Mouse (Mus musculus): ENCODE results near the gene Klra2. TPM values are rescaled to one million over a fixed set of nuclear protein-coding genes. Genes with fewer than 3 reads are reported as not detected.

Gene Klra2
- 0.37 TPM for total RNA-seq (2023)

GRCm38 (mm10) chr6:131247206-131247605 is at the start of gene Klra2:
Gene Klra2 (minus strand): TSS chr6:131247362.

DNA sequence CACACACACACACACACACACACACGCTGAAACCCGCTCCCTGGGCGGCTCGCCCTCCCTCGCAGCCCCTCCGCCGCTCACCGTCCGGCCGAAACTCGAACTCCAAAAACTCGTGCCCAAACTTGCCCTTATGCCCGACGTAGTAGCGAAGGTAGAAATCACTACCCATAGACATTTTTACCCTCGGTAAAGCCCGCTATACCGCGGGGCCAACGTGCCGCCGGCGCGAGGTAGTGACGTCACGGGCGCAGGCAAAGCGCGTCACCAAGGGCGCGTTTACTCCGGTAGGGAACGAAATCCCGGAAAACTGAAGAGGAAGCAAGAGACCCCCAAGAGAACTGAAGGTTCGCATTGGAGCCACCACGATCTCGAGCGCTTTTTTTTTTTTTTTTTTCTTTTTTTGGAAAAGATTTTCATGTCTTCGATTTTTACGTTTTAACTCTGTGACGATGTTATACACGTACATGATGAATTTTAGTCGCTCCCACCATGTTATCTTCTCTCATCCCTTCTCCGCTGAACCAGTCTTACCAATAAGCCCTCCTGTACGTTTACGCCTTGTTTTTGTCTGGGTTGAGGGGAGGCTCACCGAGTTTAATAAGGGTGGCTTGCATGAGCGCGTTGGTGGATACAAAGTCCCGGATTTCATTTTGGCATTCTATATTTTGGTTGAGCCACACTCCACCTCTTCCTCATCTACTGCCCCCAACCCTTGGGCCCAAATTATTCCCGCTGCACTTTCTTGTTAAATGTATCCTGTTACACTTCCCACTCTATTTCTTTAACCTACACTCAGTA is 46.0 kb upstream of the Klra2 start, which contains the start of gene Magohb:
Gene Magohb, minus strand, starts transcription at position 254 of the 798 bp plus-strand sequence.

Other genes starting within 250 kb of the Klra2 start
- gene Magohb, start 45.9 kb upstream of the Klra2 start, total RNA-seq (2023), result 14.4 TPM
- gene Styk1, start 106.2 kb upstream of the Klra2 start, total RNA-seq (2023), result not detected
- gene Ybx3, start 141.1 kb upstream of the Klra2 start, total RNA-seq (2023), result 24.8 TPM
- gene 5430401F13Rik, start 239.0 kb upstream of the Klra2 start, total RNA-seq (2023), result not detected
- gene Gm6619, start 239.0 kb upstream of the Klra2 start, total RNA-seq (2023), result not detected

Data from CD8-positive naive resting alpha-beta T cell, adult 57 days (primary cell).